Mouse (Mus musculus) 3134 (cell line): ENCODE measurements around the gene Itm2b.

Experiments used
- DNase-seq: peaks from one replicate; pipeline ENCODE4 v3.0.0-alpha.2; 2011; ENCODE audit warnings: low spot score; ENCODE audit not compliant: insufficient read length; ENCODE audit errors: extremely low read depth

The Itm2b gene

DNA sequence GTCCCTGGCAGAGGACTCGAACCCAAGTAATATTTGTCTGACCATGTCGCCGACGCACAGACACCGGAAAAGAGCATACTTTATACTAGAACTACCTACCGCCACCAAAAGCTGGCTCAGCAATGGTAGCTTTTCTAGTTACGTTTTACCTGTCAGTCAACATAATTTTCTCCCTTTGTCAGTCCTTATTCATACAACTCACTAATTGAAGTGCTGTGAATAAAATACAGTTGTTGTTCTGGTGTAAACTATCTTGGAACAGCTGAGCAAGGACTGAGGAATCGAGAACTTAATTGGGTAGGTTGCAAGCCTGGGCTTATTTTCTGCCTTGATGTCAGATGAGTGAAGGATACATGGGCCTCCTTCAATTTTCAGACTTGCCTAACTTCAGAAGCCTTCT lies 58.6 kb downstream of the Itm2b start:
- DNase-seq = no peak

DNA sequence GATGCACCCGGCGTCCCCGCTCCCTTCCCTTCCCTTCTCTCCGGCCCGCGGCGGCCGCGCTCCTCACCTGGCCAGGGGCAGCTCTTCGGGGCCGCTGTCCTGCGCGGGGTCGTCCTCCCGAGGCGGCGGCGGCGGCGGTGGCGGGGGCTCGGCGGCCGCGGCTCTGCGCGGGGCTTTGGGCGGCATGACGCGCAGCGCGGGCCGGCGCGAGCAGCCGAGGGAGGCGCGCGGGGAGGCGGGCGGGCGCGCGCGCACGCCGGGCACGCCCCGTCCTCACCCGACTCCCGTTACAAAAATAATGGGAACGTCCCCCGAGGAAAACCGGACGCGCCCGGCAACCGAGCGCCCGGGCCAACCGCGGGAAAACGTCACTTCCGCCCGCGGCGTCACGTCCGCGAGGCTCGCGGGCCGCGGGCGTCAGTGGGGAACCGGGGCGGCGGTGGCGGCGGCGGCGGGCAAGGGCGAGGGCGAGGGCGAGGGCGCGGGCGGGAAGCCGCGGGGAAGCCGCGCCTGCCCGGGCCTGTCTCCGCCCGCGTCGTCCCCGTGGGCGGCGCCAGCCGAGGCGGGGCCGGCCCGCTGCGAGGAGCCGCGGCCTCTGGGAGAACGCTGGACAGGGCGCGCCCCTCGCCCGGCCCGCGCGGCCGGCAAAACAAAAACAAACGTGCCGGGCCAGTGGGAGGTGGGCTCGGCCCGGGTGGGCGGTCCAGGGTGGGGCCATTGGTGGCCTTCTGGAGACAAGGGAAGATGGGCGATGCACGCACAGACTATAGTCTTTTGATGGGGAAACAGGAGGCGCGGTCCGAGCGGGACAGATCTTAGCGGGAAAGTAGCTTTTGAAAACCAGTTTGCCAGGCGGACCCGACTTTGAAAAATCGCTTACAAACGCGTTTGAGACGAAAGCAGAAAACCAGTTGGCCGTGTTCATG lies 59.4 kb downstream of the Itm2b start, which contains the start of gene Rb1:
Gene Rb1, minus strand, starts transcription at position 367 of the 926 bp plus-strand sequence.
- peak; percentile 85 for DNase-seq

- DNase-seq = peak; percentile 47
Measured at GRCm38 (mm10) chr14:73324634-73325455, 60.2 kb downstream of the Itm2b start.

- DNase-seq = no peak
Measured at GRCm38 (mm10) chr14:73323965-73324364, 61.1 kb downstream of the Itm2b start.

- no peak for DNase-seq
Measured at GRCm38 (mm10) chr14:73322142-73322541, 62.9 kb downstream of the Itm2b start.

GRCm38 (mm10) chr14:73316933-73317332 lies 68.2 kb downstream of the Itm2b start:
- no peak for DNase-seq

DNA sequence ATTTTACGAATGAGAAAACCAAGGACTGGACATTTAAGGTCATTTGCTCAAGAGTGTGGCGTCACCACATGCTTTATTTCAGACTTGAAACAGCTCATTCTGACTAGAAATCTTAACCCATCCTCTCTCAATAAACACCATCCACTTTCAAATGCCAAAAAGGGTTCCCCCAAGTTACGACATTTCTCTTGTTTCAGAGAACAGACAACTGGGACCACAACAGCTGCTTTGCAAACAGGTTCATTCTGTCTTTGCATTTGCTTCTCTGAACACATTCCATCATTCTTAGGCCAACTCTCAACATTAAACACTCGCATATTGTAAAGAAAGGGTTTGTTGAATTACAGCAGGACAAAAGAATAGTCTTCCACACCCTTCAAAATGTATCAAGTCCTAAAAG lies 71.2 kb downstream of the Itm2b start:
- no peak for DNase-seq

DNA sequence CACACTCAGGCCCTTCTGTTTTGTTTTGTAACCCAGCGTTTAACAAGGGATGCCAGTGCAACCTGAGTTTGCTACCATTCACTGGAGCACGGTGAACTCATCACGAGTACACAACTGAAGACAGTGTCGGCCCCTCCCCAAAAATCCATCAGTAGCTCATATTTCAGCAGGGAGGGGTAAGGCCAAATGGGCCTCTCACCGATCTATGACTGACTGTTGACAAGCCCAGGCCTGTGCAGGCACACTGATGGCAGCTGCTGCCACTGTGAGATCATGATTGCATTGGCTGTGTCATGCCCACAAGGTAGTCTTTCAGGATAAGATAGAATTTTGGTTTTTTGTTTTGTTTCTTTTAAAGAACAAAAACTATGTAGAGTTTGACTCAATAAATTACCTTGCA lies 71.7 kb downstream of the Itm2b start:
- no peak for DNase-seq

DNA sequence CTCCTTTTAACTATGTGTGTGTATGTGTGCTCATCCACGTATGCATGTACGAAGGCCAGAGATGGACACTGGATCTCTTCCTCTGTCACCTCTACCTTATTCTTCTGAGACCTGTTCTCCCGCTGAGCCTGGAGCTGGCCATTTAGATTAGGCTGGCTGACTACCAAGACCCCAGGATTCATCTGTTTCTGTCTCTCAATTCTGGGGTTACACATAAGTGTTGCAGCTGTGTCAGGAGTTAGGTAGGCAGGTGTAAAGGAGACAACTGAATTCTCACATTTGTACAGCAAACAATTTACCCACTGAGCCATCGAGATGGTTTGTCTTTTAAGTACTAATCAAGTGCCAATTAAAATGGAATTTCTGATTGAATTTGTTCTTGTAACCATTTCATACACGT lies 72.2 kb downstream of the Itm2b start:
- DNase-seq = no peak
